ENCODE assay signal across 25 mouse cellular contexts in the genomic region with DNA sequence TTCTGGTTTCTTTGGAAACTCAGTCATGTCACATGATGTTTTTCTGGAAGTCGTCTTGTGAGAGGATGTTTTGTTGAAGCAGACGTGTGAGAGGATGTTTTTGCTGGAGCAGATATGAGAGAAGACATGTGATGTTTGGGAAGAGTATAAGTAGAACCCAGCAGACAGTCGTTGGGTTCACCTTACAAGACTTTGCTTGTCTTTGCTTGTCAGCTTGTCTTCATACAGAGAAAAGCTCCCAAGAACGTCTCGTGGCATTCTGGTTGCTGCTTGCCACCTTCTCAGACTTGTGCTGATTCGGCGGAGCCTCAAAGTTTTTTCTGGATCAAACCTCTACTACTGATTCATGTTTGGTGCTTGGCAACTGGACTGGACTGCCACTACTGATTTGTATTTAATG. TPM values are rescaled to one million over a fixed set of nuclear protein-coding genes. Genes with fewer than 3 reads are reported as not detected.
"Had no signal": no experiment of that assay in that cellular context is flagged by ENCODE, and none has a peak within 500 bp of the region (broad histone marks: within the 10 kb centered on the region; RNA-seq: fewer than 3 reads in every experiment).

No protein-coding gene starts in this region.

- H3K9me3 ChIP-seq: kidney, embryonic 15.5 days; lung, embryonic 15.5 days; megakaryocyte, embryonic 14.5 days; midbrain, embryonic 10.5 days; midbrain, embryonic 13.5 days; neural tube, embryonic 13.5 days had no signal

- H3K4me3 ChIP-seq: kidney, embryonic 15.5 days; left cerebral cortex, adult 2 months; lung, embryonic 15.5 days; megakaryocyte, embryonic 14.5 days; midbrain, embryonic 10.5 days; midbrain, embryonic 13.5 days; myocyte; neural tube, embryonic 13.5 days had no signal

- H3K36me3 ChIP-seq: kidney, embryonic 15.5 days; lung, embryonic 15.5 days; midbrain, embryonic 10.5 days; midbrain, embryonic 13.5 days; neural tube, embryonic 13.5 days had no signal

- DNase-seq: kidney, postnatal 10 days; kidney, postnatal 36 days; layer of hippocampus, postnatal 36 days; lung, adult 18-20 months; lung, postnatal 10 days; lung, postnatal 36 days; retina, postnatal 1 day; thymus, adult 18-20 months; thymus, postnatal 36 days had no signal

- H3K4me1 ChIP-seq: lung, embryonic 15.5 days; midbrain, embryonic 10.5 days; midbrain, embryonic 13.5 days had no signal

- H3K4me2 ChIP-seq: kidney, embryonic 15.5 days; liver, embryonic 11.5 days; lung, embryonic 15.5 days; midbrain, embryonic 13.5 days; neural tube, embryonic 13.5 days had no signal

- ATAC-seq: midbrain, embryonic 13.5 days; midbrain, embryonic 16.5 days had no signal

- H3K27me3 ChIP-seq: kidney, embryonic 15.5 days; lung, embryonic 15.5 days; midbrain, embryonic 13.5 days; neural tube, embryonic 13.5 days had no signal

- H3K27ac ChIP-seq: kidney, embryonic 15.5 days; left cerebral cortex, adult 2 months; liver, embryonic 14.5 days; lung, embryonic 15.5 days; midbrain, embryonic 10.5 days; midbrain, embryonic 13.5 days; neural tube, embryonic 13.5 days had no signal

- H3K9ac ChIP-seq: kidney, embryonic 15.5 days; liver, embryonic 14.5 days; lung, embryonic 15.5 days; midbrain, embryonic 13.5 days; neural tube, embryonic 13.5 days had no signal

RNA-seq across cellular contexts. Expression of gene Gucy1b2, which starts 41.3 kb away (rescaled TPM):
- total RNA-seq: monocyte, adult 5-6 weeks; neutrophil, adult 5-6 weeks had no signal
- polyA plus RNA-seq: kidney, embryonic 15.5 days; liver, embryonic 14.5 days; myocyte; small intestine, adult 2 months; spleen, adult 2 months; urinary bladder, adult 2 months had no signal

RNA-seq across cellular contexts. Expression of gene Fam124a, which starts 58.1 kb away (rescaled TPM):
- total RNA-seq: monocyte, adult 5-6 weeks; neutrophil, adult 5-6 weeks had no signal
